Mouse (Mus musculus) heart, postnatal 0 days (tissue): ENCODE measurements around the gene Aoah.

ENCODE experiments used
- CTCF ChIP-seq: IDR thresholded peaks from 2 replicates; pipeline ENCODE4 v1.5.1; 2016; ENCODE audit warnings: antibody characterized with exemption, control low read depth, low read depth
- EP300 ChIP-seq: IDR thresholded peaks from 2 replicates; pipeline ENCODE4 v1.6.1; 2016; ENCODE audit warnings: antibody characterized with exemption, low read depth

- TF ChIP-seq EP300 (no peak), CTCF (no peak)
These were observed 10.3 kb upstream of the Aoah start for GRCm38 (mm10) chr13:20783648-20784047.
